Mouse (Mus musculus) stomach, postnatal 0 days (tissue): Measurements from ENCODE around the gene Ugt1a6a. TPM values are rescaled to one million over a fixed set of nuclear protein-coding genes. Genes with fewer than 3 reads are reported as not detected.

Source experiments
- ATAC-seq: fragments of 200-750 bp; cut with Nextera tagmentation; 2 replicates; pipeline ENCODE4 v1.8.0; 2017; ENCODE audit not compliant: low FRiP score, low TSS enrichment
- DNase-seq: peaks from one replicate; pipeline ENCODE4 v3.0.0-alpha.2; 2016; ENCODE audit warnings: low spot score
- H3K27ac ChIP-seq: fragments of 300-500 bp; sonication (generic); replicated peaks from 2 replicates; pipeline ENCODE4 v1.5.1; 2014; ENCODE audit warnings: mild to moderate bottlenecking, control low read depth
- H3K27me3 ChIP-seq: fragments of 300-500 bp; sonication (generic); 2 replicates; pipeline ENCODE4 v1.6.1; 2014; ENCODE audit warnings: low read length; ENCODE audit not compliant: control insufficient read depth, insufficient read depth
- H3K36me3 ChIP-seq: fragments of 300-500 bp; sonication (generic); 2 replicates; pipeline ENCODE4 v1.6.1; 2014; ENCODE audit warnings: low read length, mixed read lengths; ENCODE audit not compliant: control insufficient read depth, insufficient read depth
- H3K4me1 ChIP-seq: fragments of 300-500 bp; sonication (generic); replicated peaks from 2 replicates; pipeline ENCODE4 v1.6.1; 2014; ENCODE audit warnings: antibody characterized with exemption; ENCODE audit not compliant: control insufficient read depth, insufficient read depth
- H3K4me2 ChIP-seq: fragments of 300-500 bp; sonication (generic); replicated peaks from 2 replicates; pipeline ENCODE4 v1.6.1; 2014; ENCODE audit warnings: low read depth, mild to moderate bottlenecking, control low read depth, moderate library complexity
- H3K4me3 ChIP-seq: fragments of 300-500 bp; sonication (generic); 2 replicates; pipeline ENCODE4 v1.5.1; 2014; ENCODE audit warnings: low read depth, low read length, control low read depth
- H3K9ac ChIP-seq: fragments of 300-500 bp; sonication (generic); 2 replicates; pipeline ENCODE4 v1.6.1; 2014; ENCODE audit warnings: mild to moderate bottlenecking, low read length, control low read depth, mixed read lengths
- H3K9me3 ChIP-seq: fragments of 300-500 bp; sonication (generic); 2 replicates; pipeline ENCODE4 v1.6.1; 2016; ENCODE audit warnings: low read length; ENCODE audit not compliant: control insufficient read depth
- CTCF ChIP-seq: IDR thresholded peaks from 2 replicates; pipeline ENCODE4 v1.5.1; 2016; ENCODE audit warnings: antibody characterized with exemption, low read depth, mild to moderate bottlenecking, moderate library complexity
- EP300 ChIP-seq: optimal IDR thresholded peaks from 2 replicates; pipeline ENCODE3; 2016; ENCODE audit warnings: antibody characterized with exemption
- WGBS: fragments of 180-500 bp; shearing (Covaris S2); extraction: QIAGEN DNeasy Blood & Tissue Kit; methylation state at CpG from one replicate; pipeline ENCODE4 v1.1.7; 2014; 5-methylcytosine and 5-hydroxymethylcytosine counted together
- polyA plus RNA-seq: library from polyadenylated mRNA; unstranded; fragments of >200 nt; fragmentation: Nextera tagmentation; extraction: Ambion mirVana; gene quantifications from 2 replicates; pipeline ENCODE4 v1.2.1, GENCODE M21; 2015

The Ugt1a6a gene
- polyA plus RNA-seq, 1 experiment from 2014 or later = 56.5 TPM

DNA sequence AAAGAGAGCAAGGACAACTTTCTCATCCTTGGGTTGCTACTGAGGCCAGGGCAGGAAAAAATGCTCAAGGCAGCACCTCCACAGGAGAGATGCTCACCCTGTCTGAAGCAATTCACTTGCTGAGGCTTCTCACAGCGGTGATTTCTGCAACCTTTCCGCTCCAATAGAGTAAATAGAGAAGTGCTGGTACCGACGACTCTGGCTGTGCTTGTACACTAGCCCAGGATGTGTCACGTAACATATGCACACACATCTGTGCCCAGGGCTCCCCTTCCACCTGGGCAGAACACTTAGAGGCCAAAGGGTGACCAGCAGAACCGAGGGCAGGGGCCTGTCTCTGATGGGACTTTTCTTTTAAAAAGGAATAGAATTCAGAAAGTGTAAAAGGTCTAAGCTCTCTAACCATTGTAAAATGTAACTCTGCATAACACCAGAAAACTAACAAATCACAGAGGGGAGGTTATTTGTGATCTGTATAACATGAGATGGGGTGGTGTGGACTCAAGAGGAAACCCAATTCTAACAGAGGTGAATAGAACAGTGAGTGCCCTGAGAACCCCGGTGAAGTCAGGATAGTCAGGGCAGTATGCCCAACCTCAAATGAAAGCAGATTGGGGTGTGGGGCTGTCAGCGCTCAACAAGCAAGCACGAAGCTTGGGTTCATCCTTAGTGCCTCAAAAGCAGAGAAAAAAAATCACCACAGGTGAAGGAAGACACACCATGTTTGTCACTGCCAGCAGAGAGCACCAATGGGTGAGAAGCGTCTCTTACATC is 126.2 kb downstream of the Ugt1a6a start:
- Histone ChIP-seq H3K36me3 (peaks cover 62% of the 10 kb centered on the region), H3K9ac (no peak overlapping the region; the same call in 1 of the 2 replicates), H3K9me3 (peaks cover 9% of the 10 kb centered on the region), H3K4me3 (no peak overlapping the region), H3K27ac (no peak overlapping the region), H3K27me3 (no peaks in the 10 kb centered on the region), H3K4me2 (no peak overlapping the region), H3K4me1 (peaks cover 21% of the 10 kb centered on the region)
- 78% methylated on average over 10 of the region's 10 CpGs for WGBS
- TF ChIP-seq EP300 (no peak), CTCF (no peak)
- DNase-seq = no peak
- ATAC-seq = no peak

DNA sequence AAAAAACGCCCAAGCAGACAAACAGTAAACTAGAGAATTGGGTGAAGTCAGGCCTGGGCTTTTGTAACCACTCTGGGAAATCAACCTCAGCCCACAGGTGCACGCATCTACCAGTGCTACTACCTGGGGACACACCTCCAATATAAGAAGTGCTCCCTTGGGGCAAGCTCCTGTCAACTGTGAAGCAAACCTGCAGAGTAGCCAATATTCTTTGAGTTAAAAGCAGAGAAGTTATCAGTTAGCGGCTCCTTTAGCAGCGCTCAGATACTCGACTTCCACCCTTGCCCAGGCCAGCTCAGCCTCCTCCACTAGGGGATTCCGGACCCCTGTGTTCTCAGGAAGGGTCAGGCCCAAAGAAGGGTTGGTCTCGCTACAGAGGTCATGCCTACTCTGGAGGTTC is 127.1 kb downstream of the Ugt1a6a start:
- peaks cover 71% of the 10 kb centered on the region for H3K36me3 ChIP-seq
- 79% methylated on average over 7 of the region's 7 CpGs for WGBS
- TF ChIP-seq EP300 (no peak), CTCF (no peak)
- H3K9me3 ChIP-seq = peaks cover 4% of the 10 kb centered on the region; the same call in 1 of the 2 replicates
- peaks cover 19% of the 10 kb centered on the region for H3K4me1 ChIP-seq
- no peak overlapping the region for H3K4me3 ChIP-seq
- no peak overlapping the region for H3K4me2 ChIP-seq
- ATAC-seq = no peak
- H3K9ac ChIP-seq = no peak overlapping the region
- H3K27ac ChIP-seq = peak overlapping the region; percentile 31
- H3K27me3 ChIP-seq = no peaks in the 10 kb centered on the region
- DNase-seq = no peak

- Histone ChIP-seq H3K36me3 (peaks cover 77% of the 10 kb centered on the region), H3K27ac (peak overlapping the region; percentile 31; the same call in 1 of the 2 replicates), H3K4me1 (peaks cover 19% of the 10 kb centered on the region), H3K9me3 (no peaks in the 10 kb centered on the region), H3K27me3 (no peaks in the 10 kb centered on the region), H3K4me2 (no peak overlapping the region), H3K4me3 (no peak overlapping the region), H3K9ac (no peak overlapping the region)
- TF ChIP-seq CTCF (0 out of 2 replicates have a peak, but pooled peaks have one; percentile 13), EP300 (no peak)
- 43% methylated on average over 4 of the region's 4 CpGs for WGBS
- peak; percentile 53 for ATAC-seq
- peak; percentile 86 for DNase-seq
Measured at GRCm38 (mm10) chr1:88262255-88262654, 127.6 kb downstream of the Ugt1a6a start.

- peaks cover 84% of the 10 kb centered on the region for H3K36me3 ChIP-seq
- WGBS = 65% methylated on average over 6 of the region's 6 CpGs
- no peaks in the 10 kb centered on the region for H3K9me3 ChIP-seq
- ATAC-seq (no peak), DNase-seq (no peak)
- no peaks in the 10 kb centered on the region for H3K27me3 ChIP-seq
- H3K9ac ChIP-seq = 0 out of 2 replicates have a peak overlapping the region, but pooled peaks have one; percentile 0
- TF ChIP-seq CTCF (no peak), EP300 (no peak)
- peak overlapping the region; percentile 9 for H3K27ac ChIP-seq
- no peak overlapping the region for H3K4me2 ChIP-seq
- H3K4me1 ChIP-seq = peaks cover 19% of the 10 kb centered on the region
- no peak overlapping the region for H3K4me3 ChIP-seq
Measured at GRCm38 (mm10) chr1:88262961-88263360, 128.4 kb downstream of the Ugt1a6a start.

GRCm38 (mm10) chr1:88263778-88264177 is 129.2 kb downstream of the Ugt1a6a start:
- Histone ChIP-seq H3K27me3 (no peaks in the 10 kb centered on the region), H3K9ac (no peak overlapping the region), H3K27ac (no peak overlapping the region), H3K36me3 (peaks cover 92% of the 10 kb centered on the region), H3K4me3 (no peak overlapping the region), H3K9me3 (no peaks in the 10 kb centered on the region), H3K4me1 (peaks cover 19% of the 10 kb centered on the region), H3K4me2 (no peak overlapping the region)
- 90% methylated on average over 5 of the region's 5 CpGs for WGBS
- DNase-seq (no peak), ATAC-seq (no peak)
- no peak for TF ChIP-seq CTCF
- no peak for TF ChIP-seq EP300

DNA sequence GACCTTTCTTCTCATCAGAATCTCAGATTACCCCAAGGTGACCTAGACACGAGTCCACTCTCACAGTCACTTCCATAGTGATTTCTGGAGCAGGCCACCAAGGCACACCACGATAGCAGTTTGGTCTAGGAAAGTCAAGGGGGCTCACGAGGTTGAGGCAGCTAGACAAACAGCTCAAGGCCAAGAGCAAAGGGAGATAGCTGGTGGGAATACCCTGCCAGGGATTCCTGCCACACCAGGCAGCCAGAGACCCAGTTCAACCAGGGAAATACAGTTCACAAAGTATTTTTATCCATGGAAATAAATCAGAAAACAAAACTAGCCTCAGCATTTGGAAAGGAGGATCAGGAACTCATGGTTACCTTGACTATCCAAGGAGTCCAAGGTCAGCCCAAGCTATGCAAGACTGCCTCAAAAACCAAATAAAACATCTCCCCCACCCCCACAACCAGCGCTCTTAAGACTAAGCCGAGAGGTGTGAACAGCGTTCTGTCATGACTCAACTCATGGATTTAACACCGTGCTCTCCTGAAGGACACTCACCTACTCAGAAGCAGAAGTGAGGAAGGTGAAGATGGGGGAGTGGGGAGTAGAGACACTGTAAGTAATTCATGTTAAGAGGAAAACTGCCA is 129.7 kb downstream of the Ugt1a6a start:
- H3K4me3 ChIP-seq = no peak overlapping the region
- DNase-seq (no peak), ATAC-seq (no peak)
- H3K9ac ChIP-seq = no peak overlapping the region
- TF ChIP-seq EP300 (no peak), CTCF (no peak)
- peaks cover 98% of the 10 kb centered on the region for H3K36me3 ChIP-seq
- peaks cover 19% of the 10 kb centered on the region for H3K4me1 ChIP-seq
- 81% methylated on average over 7 of the region's 7 CpGs for WGBS
- no peaks in the 10 kb centered on the region for H3K9me3 ChIP-seq
- no peaks in the 10 kb centered on the region for H3K27me3 ChIP-seq
- no peak overlapping the region for H3K27ac ChIP-seq
- H3K4me2 ChIP-seq = no peak overlapping the region
